Mouse (Mus musculus): Measurements from ENCODE around the gene Actr1b. TPM values are rescaled to one million over a fixed set of nuclear protein-coding genes. Genes with fewer than 3 reads are reported as not detected.

Actr1b gene
- polyA plus RNA-seq, 1 experiment, result 83.3 TPM

DNA sequence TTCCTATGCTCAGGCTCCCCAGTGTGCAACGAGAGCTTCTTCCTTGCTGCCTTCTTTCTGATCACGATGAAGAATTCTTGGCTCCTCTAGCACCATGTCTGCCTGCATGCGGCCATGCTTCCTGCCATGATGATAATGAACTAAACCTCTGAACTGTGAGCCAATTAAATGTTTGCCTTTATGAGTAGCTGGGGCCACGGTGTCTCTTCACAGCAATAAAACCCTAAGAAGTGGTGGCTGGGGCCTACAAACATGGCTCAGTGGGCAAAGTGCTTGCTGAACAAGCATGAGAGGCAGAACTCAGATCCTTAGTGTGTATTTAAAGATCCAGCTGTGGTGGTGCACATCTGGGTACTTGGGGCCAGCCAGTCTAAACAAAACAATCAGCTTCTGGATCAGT lies 48.3 kb downstream of the Actr1b start:
- Histone ChIP-seq H3K4me1 (ENCODE audit: control insufficient read depth, insufficient read depth, low read length) (no peaks in the 10 kb centered on the region), H3K9ac (ENCODE audit: low read depth, poor library complexity, severe bottlenecking) (no peak overlapping the region), H3K36me3 (ENCODE audit: control insufficient read depth, insufficient read depth, low read length, poor library complexity, severe bottlenecking) (no peaks in the 10 kb centered on the region), H3K4me3 (ENCODE audit: low read depth, low read length) (no peak overlapping the region), H3K27ac (ENCODE audit: insufficient read depth, low read length) (no peak overlapping the region), H3K9me3 (replicated peaks; ENCODE audit: control insufficient read depth, insufficient read depth, low read length, poor library complexity, severe bottlenecking) (no peaks in the 10 kb centered on the region), H3K27me3 (ENCODE audit: control insufficient read depth, insufficient read depth, low read length, poor library complexity, severe bottlenecking) (no peaks in the 10 kb centered on the region)
- no peak for TF ChIP-seq POLR2A (IDR thresholded peaks at IDR 0.05; ENCODE audit: insufficient read depth, low read length)
- TF ChIP-seq EP300 (IDR thresholded peaks at IDR 0.05; ENCODE audit: insufficient read depth, low read depth, low read length), result no peak
- TF ChIP-seq CTCF (IDR thresholded peaks at IDR 0.05; ENCODE audit: low read depth, low read length), result no peak

- TF ChIP-seq POLR2A (IDR thresholded peaks at IDR 0.05; ENCODE audit: insufficient read depth, low read length) (no peak), CTCF (IDR thresholded peaks at IDR 0.05; ENCODE audit: low read depth, low read length) (no peak), EP300 (IDR thresholded peaks at IDR 0.05; ENCODE audit: insufficient read depth, low read depth, low read length) (no peak)
- no peaks in the 10 kb centered on the region for H3K36me3 ChIP-seq (ENCODE audit: control insufficient read depth, insufficient read depth, low read length, poor library complexity, severe bottlenecking)
- no peaks in the 10 kb centered on the region for H3K9me3 ChIP-seq (replicated peaks; ENCODE audit: control insufficient read depth, insufficient read depth, low read length, poor library complexity, severe bottlenecking)
- no peak overlapping the region for H3K4me3 ChIP-seq (ENCODE audit: low read depth, low read length)
- no peaks in the 10 kb centered on the region for H3K4me1 ChIP-seq (ENCODE audit: control insufficient read depth, insufficient read depth, low read length)
- no peaks in the 10 kb centered on the region for H3K27me3 ChIP-seq (ENCODE audit: control insufficient read depth, insufficient read depth, low read length, poor library complexity, severe bottlenecking)
- no peak overlapping the region for H3K27ac ChIP-seq (ENCODE audit: insufficient read depth, low read length)
- no peak overlapping the region for H3K9ac ChIP-seq (ENCODE audit: low read depth, poor library complexity, severe bottlenecking)
Measured at GRCm38 (mm10) chr1:36665165-36665723, 49.0 kb downstream of the Actr1b start.

GRCm38 (mm10) chr1:36664457-36664856 lies 49.8 kb downstream of the Actr1b start:
- no peaks in the 10 kb centered on the region for H3K27me3 ChIP-seq (ENCODE audit: control insufficient read depth, insufficient read depth, low read length, poor library complexity, severe bottlenecking)
- no peaks in the 10 kb centered on the region for H3K36me3 ChIP-seq (ENCODE audit: control insufficient read depth, insufficient read depth, low read length, poor library complexity, severe bottlenecking)
- H3K9me3 ChIP-seq (replicated peaks; ENCODE audit: control insufficient read depth, insufficient read depth, low read length, poor library complexity, severe bottlenecking), result no peaks in the 10 kb centered on the region
- TF ChIP-seq POLR2A (IDR thresholded peaks at IDR 0.05; ENCODE audit: insufficient read depth, low read length) (no peak), CTCF (IDR thresholded peaks at IDR 0.05; ENCODE audit: low read depth, low read length) (no peak), EP300 (IDR thresholded peaks at IDR 0.05; ENCODE audit: insufficient read depth, low read depth, low read length) (no peak)
- H3K4me3 ChIP-seq (ENCODE audit: low read depth, low read length), result no peak overlapping the region
- H3K4me1 ChIP-seq (ENCODE audit: control insufficient read depth, insufficient read depth, low read length), result no peaks in the 10 kb centered on the region
- H3K27ac ChIP-seq (ENCODE audit: insufficient read depth, low read length), result no peak overlapping the region
- H3K9ac ChIP-seq (ENCODE audit: low read depth, poor library complexity, severe bottlenecking), result no peak overlapping the region

DNA sequence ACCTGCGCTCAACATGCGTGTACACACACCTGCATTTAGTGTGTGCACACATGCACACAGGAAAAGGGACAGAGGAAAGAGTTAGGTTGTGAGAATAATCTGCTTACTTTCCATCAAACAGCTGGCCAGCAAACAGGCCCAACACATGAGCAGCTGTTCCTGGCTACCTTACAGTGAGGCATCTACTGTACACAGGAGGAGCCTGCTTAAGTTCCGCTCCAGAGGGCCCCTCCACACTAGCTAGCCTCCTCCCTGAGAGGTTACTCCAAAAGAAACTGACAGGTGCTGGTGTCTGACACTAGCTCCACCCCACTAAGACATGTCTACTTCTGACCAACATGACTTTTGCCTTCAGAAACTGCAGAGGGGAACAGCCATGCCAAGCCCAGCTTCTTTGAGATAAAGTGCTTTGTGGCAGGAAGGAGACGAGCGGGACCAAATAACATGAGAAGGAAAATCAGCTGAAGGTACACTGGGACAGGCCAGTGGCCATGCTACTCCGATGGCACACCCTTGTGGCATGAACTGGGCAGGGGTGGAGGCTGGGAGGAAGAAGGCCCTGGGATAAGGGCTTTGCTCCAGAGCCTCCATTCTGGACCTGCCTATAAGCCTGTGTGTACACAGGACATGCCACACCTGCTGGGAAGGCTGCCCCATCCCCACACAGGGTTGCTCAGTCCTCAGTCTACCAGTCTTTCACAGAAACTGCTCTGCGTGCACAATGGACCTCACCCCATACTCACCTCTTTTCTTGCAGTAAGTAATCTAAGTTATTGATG lies 55.4 kb downstream of the Actr1b start:
- H3K9ac ChIP-seq (ENCODE audit: low read depth, poor library complexity, severe bottlenecking), result no peak overlapping the region
- H3K9me3 ChIP-seq (replicated peaks; ENCODE audit: control insufficient read depth, insufficient read depth, low read length, poor library complexity, severe bottlenecking), result no peaks in the 10 kb centered on the region
- H3K36me3 ChIP-seq (ENCODE audit: control insufficient read depth, insufficient read depth, low read length, poor library complexity, severe bottlenecking), result peaks cover 2% of the 10 kb centered on the region
- TF ChIP-seq EP300 (IDR thresholded peaks at IDR 0.05; ENCODE audit: insufficient read depth, low read depth, low read length), result no peak
- TF ChIP-seq POLR2A (IDR thresholded peaks at IDR 0.05; ENCODE audit: insufficient read depth, low read length), result no peak
- TF ChIP-seq CTCF (IDR thresholded peaks at IDR 0.05; ENCODE audit: low read depth, low read length), result no peak
- H3K4me3 ChIP-seq (ENCODE audit: low read depth, low read length), result no peak overlapping the region
- no peaks in the 10 kb centered on the region for H3K27me3 ChIP-seq (ENCODE audit: control insufficient read depth, insufficient read depth, low read length, poor library complexity, severe bottlenecking)
- no peak overlapping the region for H3K27ac ChIP-seq (ENCODE audit: insufficient read depth, low read length)
- H3K4me1 ChIP-seq (ENCODE audit: control insufficient read depth, insufficient read depth, low read length), result no peaks in the 10 kb centered on the region

DNA sequence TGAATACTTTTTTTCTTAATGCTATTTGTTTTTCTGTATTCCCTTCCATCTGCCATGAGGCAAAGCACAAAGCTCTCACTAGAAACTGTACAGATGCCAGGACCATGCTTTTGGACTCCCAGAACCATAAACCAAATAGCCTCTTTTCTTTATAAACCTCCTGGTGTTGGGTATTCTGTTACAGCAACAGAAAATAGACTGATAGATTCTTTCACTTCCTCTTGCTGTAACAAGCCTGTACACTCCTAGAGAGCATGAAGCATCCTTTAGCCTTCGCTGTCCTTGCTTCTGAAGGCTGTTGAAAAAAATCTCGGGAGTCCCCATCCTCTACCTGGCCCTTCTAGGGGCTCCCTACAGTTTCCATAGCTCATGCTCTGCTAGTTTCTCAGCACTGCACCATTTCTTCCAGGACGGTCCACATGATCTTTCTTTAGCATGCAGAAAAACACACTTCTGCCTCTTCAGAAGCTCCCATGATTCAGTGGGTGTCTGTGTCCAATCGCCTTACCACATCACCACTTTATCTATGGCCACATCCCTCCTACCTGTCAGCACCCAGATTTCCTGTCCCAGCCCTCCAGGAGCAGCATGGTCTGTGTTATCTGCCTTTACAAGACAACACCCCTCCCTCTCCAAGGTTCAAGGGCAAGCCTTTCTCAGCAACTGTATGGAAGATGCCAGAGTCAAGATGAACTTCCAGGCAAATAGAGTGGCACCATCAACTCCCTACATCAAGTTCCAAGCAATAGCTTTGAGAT lies 56.4 kb downstream of the Actr1b start:
- H3K27me3 ChIP-seq (ENCODE audit: control insufficient read depth, insufficient read depth, low read length, poor library complexity, severe bottlenecking), result no peaks in the 10 kb centered on the region
- no peak overlapping the region for H3K9ac ChIP-seq (ENCODE audit: low read depth, poor library complexity, severe bottlenecking)
- H3K4me1 ChIP-seq (ENCODE audit: control insufficient read depth, insufficient read depth, low read length), result no peaks in the 10 kb centered on the region
- H3K9me3 ChIP-seq (replicated peaks; ENCODE audit: control insufficient read depth, insufficient read depth, low read length, poor library complexity, severe bottlenecking), result no peaks in the 10 kb centered on the region
- peaks cover 2% of the 10 kb centered on the region for H3K36me3 ChIP-seq (ENCODE audit: control insufficient read depth, insufficient read depth, low read length, poor library complexity, severe bottlenecking)
- no peak overlapping the region for H3K27ac ChIP-seq (ENCODE audit: insufficient read depth, low read length)
- no peak overlapping the region for H3K4me3 ChIP-seq (ENCODE audit: low read depth, low read length)
- TF ChIP-seq EP300 (IDR thresholded peaks at IDR 0.05; ENCODE audit: insufficient read depth, low read depth, low read length), result no peak
- no peak for TF ChIP-seq POLR2A (IDR thresholded peaks at IDR 0.05; ENCODE audit: insufficient read depth, low read length)
- no peak for TF ChIP-seq CTCF (IDR thresholded peaks at IDR 0.05; ENCODE audit: low read depth, low read length)

All from ES-Bruce4 (cell line).